Mouse (Mus musculus): ENCODE data around the gene Fh1. TPM values are rescaled to one million over a fixed set of nuclear protein-coding genes. Genes with fewer than 3 reads are reported as not detected.

The Fh1 gene
- polyA plus RNA-seq, 2 experiments from 2014 or later, result 50.5 to 80.4 TPM

GRCm38 (mm10) chr1:175619814-175620431 is 5.5 kb downstream of the Fh1 start, which contains the start of gene Kmo:
TSS of gene Kmo (plus strand) at chr1:175620381.
- no peak for ATAC-seq

- ATAC-seq, result no peak
These were observed 10.4 kb downstream of the Fh1 start for GRCm38 (mm10) chr1:175614992-175615391.

- ATAC-seq, result no peak
These were observed 16.7 kb downstream of the Fh1 start for GRCm38 (mm10) chr1:175608708-175609107.

- no peak for ATAC-seq
These were observed 17.4 kb downstream of the Fh1 start for GRCm38 (mm10) chr1:175607838-175608585.

- no peak for ATAC-seq
These were observed 18.1 kb downstream of the Fh1 start for GRCm38 (mm10) chr1:175607308-175607707.

- ATAC-seq, result no peak
These were observed 22.0 kb downstream of the Fh1 start for GRCm38 (mm10) chr1:175603390-175603789.

GRCm38 (mm10) chr1:175602231-175602630 is 23.2 kb downstream of the Fh1 start:
- ATAC-seq, result no peak

GRCm38 (mm10) chr1:175592832-175593231 is 32.6 kb downstream of the Fh1 start:
- no peak for ATAC-seq

- ATAC-seq, result no peak
These were observed 38.8 kb downstream of the Fh1 start for GRCm38 (mm10) chr1:175586656-175587055.

- ATAC-seq, result no peak
These were observed 40.2 kb downstream of the Fh1 start for GRCm38 (mm10) chr1:175585267-175585666.

- no peak for ATAC-seq
These were observed 42.6 kb downstream of the Fh1 start for GRCm38 (mm10) chr1:175582799-175583198.

- no peak for ATAC-seq
These were observed 45.1 kb downstream of the Fh1 start for GRCm38 (mm10) chr1:175580346-175580745.

GRCm38 (mm10) chr1:175579598-175580235 is 45.7 kb downstream of the Fh1 start:
- ATAC-seq, result no peak

GRCm38 (mm10) chr1:175578425-175579096 is 46.9 kb downstream of the Fh1 start:
- ATAC-seq, result no peak

- no peak for ATAC-seq
These were observed 51.3 kb downstream of the Fh1 start for GRCm38 (mm10) chr1:175574129-175574528.

- no peak for ATAC-seq
These were observed 59.8 kb downstream of the Fh1 start for GRCm38 (mm10) chr1:175565579-175566103.

GRCm38 (mm10) chr1:175564321-175564720 is 61.1 kb downstream of the Fh1 start:
- no peak for ATAC-seq

- no peak for ATAC-seq
These were observed 63.1 kb downstream of the Fh1 start for GRCm38 (mm10) chr1:175562379-175562778.

- no peak for ATAC-seq
These were observed 63.6 kb downstream of the Fh1 start for GRCm38 (mm10) chr1:175561806-175562205.

GRCm38 (mm10) chr1:175554641-175555040 is 70.8 kb downstream of the Fh1 start:
- no peak for ATAC-seq

GRCm38 (mm10) chr1:175552474-175552873 is 73.0 kb downstream of the Fh1 start:
- ATAC-seq, result no peak

GRCm38 (mm10) chr1:175550586-175550985 is 74.8 kb downstream of the Fh1 start:
- no peak for ATAC-seq

Measured in activated CD4-positive, CD25-positive, alpha-beta regulatory T cell, adult 4 months (primary cell).